Mouse (Mus musculus) ES-E14 (cell line): Measurements from ENCODE around the gene Kcnip2. TPM values are rescaled to one million over a fixed set of nuclear protein-coding genes. Genes with fewer than 3 reads are reported as not detected.
A peak's percentile ranks its signal among the peaks of the same experiment; 100 is the strongest.

Experiments
- DNase-seq: peaks from one replicate; pipeline ENCODE4 v3.0.0-alpha.2; 2013; ENCODE audit warnings: low read depth, low spot score
- H3K27ac ChIP-seq: 2 replicates; pipeline ENCODE4 v1.5.1; 2012; ENCODE audit warnings: low read depth, mild to moderate bottlenecking, low read length, moderate library complexity, mixed read lengths; ENCODE audit not compliant: poor library complexity, insufficient read depth, severe bottlenecking
- H3K36me3 ChIP-seq: 2 replicates; pipeline ENCODE4 v1.6.1; 2012; ENCODE audit warnings: mild to moderate bottlenecking, low read length, moderate library complexity, mixed read lengths; ENCODE audit not compliant: control insufficient read depth, poor library complexity, insufficient read depth, severe bottlenecking
- H3K4me1 ChIP-seq, 2 experiments: fragments of 150-350 bp in 1 of 2; sonication (generic) in 1 of 2; 2 replicates each; pipeline ENCODE4 v1.6.1; 2012; ENCODE audit warnings: low read length in 2 of 2, mild to moderate bottlenecking in 1 of 2, mixed read lengths in 1 of 2; ENCODE audit not compliant: control insufficient read depth in 2 of 2, insufficient read depth in 2 of 2, poor library complexity in 1 of 2
- H3K4me3 ChIP-seq, 2 experiments: fragments of 150-350 bp in 1 of 2; sonication (generic) in 1 of 2; 2 replicates each; pipeline ENCODE4 v1.5.1; 2012; ENCODE audit warnings: low read length in 2 of 2, low read depth in 1 of 2, mild to moderate bottlenecking in 1 of 2, mixed read lengths in 1 of 2; ENCODE audit not compliant: insufficient read depth in 1 of 2, poor library complexity in 1 of 2, severe bottlenecking in 1 of 2
- H3K9ac ChIP-seq: 2 replicates; pipeline ENCODE4 v1.6.1; 2012; ENCODE audit warnings: low read depth, mild to moderate bottlenecking, low read length, mixed read lengths; ENCODE audit not compliant: poor library complexity, insufficient read depth, severe bottlenecking
- H3K9me3 ChIP-seq: fragments of 150-350 bp; sonication (generic); 2 replicates; pipeline ENCODE4 v1.6.1; 2012; ENCODE audit warnings: low read depth, mild to moderate bottlenecking, low read length; ENCODE audit not compliant: control insufficient read depth, insufficient read depth
- CHD2 ChIP-seq: IDR thresholded peaks from 2 replicates; pipeline ENCODE4 v1.6.1; 2014; ENCODE audit warnings: mild to moderate bottlenecking, low read depth, low read length, inconsistent platforms
- HCFC1 ChIP-seq: IDR thresholded peaks from 2 replicates; pipeline ENCODE4 v1.6.1; 2012; ENCODE audit warnings: low read length, inconsistent platforms, borderline replicate concordance; ENCODE audit not compliant: insufficient read depth
- MAFK ChIP-seq: IDR thresholded peaks from 2 replicates; pipeline ENCODE4 v1.6.1; 2014; ENCODE audit warnings: mild to moderate bottlenecking, low read depth, low read length, inconsistent platforms; ENCODE audit not compliant: insufficient read depth
- ZC3H11A ChIP-seq: IDR thresholded peaks from 2 replicates; pipeline ENCODE4 v1.6.1; 2012; ENCODE audit warnings: low read depth, mild to moderate bottlenecking, inconsistent platforms, low read length, borderline replicate concordance
- ZNF384 ChIP-seq: IDR thresholded peaks from 2 replicates; pipeline ENCODE4 v1.6.1; 2012; ENCODE audit warnings: low read depth, low read length, inconsistent platforms
- in situ Hi-C, 2 experiments: fragments of 600-800 bp; cut with MboI; formaldehyde crosslinking; loops; one replicate each; pipeline ENCODE4 v1.15.1; 2025; ENCODE audit warnings: low sequenced_read_pairs in 2 of 2, inconsistent platforms in 1 of 2; ENCODE audit not compliant: unreplicated experiment in 2 of 2
- total RNA-seq: library from RNA; depleted of rRNA; stranded (reverse); fragments of 300-350 nt; gene quantifications from 2 replicates; pipeline ENCODE4 v1.2.3, GENCODE M21; 2012

The Kcnip2 gene
- total RNA-seq, 1 experiment = 0.85 TPM

- DNase-seq = no peak
- Histone ChIP-seq H3K9ac (no peak overlapping the region), H3K4me1 (peaks cover 2 to 10% of the 10 kb centered on the region in 2 experiments; a peak in 2 of 4 replicates), H3K4me3 (no peak overlapping the region), H3K36me3 (no peaks in the 10 kb centered on the region), H3K27ac (0 out of 2 replicates have a peak overlapping the region, but pooled peaks have one; percentile 18), H3K9me3 (no peaks in the 10 kb centered on the region)
- TF ChIP-seq ZNF384 (no peak), MAFK (0 out of 2 replicates have a peak, but pooled peaks have one; percentile 51)
- in situ Hi-C loops = no loop called here
These were observed 25.7 kb downstream of the Kcnip2 start for GRCm38 (mm10) chr19:45789888-45790874.

- Histone ChIP-seq H3K4me3 (no peak overlapping the region), H3K36me3 (no peaks in the 10 kb centered on the region), H3K27ac (no peak overlapping the region), H3K4me1 (peaks cover 2 to 10% of the 10 kb centered on the region in 2 experiments; a peak in 2 of 4 replicates), H3K9ac (no peak overlapping the region; the same call in 1 of the 2 replicates), H3K9me3 (no peaks in the 10 kb centered on the region)
- in situ Hi-C loops = no loop called here
- TF ChIP-seq CHD2 = no peak
- TF ChIP-seq ZNF384 = no peak
- no peak for DNase-seq
These were observed 26.5 kb downstream of the Kcnip2 start for GRCm38 (mm10) chr19:45789365-45789764.

GRCm38 (mm10) chr19:45788337-45788736 is 27.5 kb downstream of the Kcnip2 start:
- Histone ChIP-seq H3K36me3 (no peaks in the 10 kb centered on the region), H3K9ac (no peak overlapping the region), H3K4me1 (peaks cover 2 to 10% of the 10 kb centered on the region in 2 experiments; a peak in 2 of 4 replicates), H3K4me3 (no peak overlapping the region), H3K9me3 (no peaks in the 10 kb centered on the region), H3K27ac (no peak overlapping the region)
- in situ Hi-C loops = no loop called here
- DNase-seq = no peak
- TF ChIP-seq MAFK (no peak), ZC3H11A (no peak), HCFC1 (no peak), CHD2 (no peak), ZNF384 (no peak)

GRCm38 (mm10) chr19:45787450-45787849 is 28.4 kb downstream of the Kcnip2 start:
- no peak overlapping the region for H3K27ac ChIP-seq
- in situ Hi-C loops = no loop called here

More at GRCm38 (mm10) chr19:45787450-45787849, 28.4 kb downstream of the Kcnip2 start:
- DNase-seq = no peak
- no peak overlapping the region for H3K9ac ChIP-seq
- no peaks in the 10 kb centered on the region for H3K36me3 ChIP-seq
- TF ChIP-seq MAFK (no peak), ZNF384 (no peak), ZC3H11A (no peak), CHD2 (no peak), HCFC1 (no peak)
- H3K4me1 ChIP-seq = peaks cover 2 to 10% of the 10 kb centered on the region in 2 experiments; a peak in 2 of 4 replicates
- H3K9me3 ChIP-seq = no peaks in the 10 kb centered on the region
- H3K4me3 ChIP-seq = no peak overlapping the region
